In genomic region chr4:98743906-98744210, GRCm38 (mm10) we compare ENCODE assay signal across 13 mouse cellular contexts. TPM values are rescaled to one million over a fixed set of nuclear protein-coding genes. Genes with fewer than 3 reads are reported as not detected.
DNase-seq lines count a peak whose midpoint lies in the region; ATAC-seq lines count a peak whose summit lies in the region.
"Had no signal": no experiment of that assay in that cellular context is flagged by ENCODE, and none has a peak within 500 bp of the region (broad histone marks: within the 10 kb centered on the region; RNA-seq: fewer than 3 reads in every experiment).

No protein-coding gene starts in this region.

- H3K36me3 ChIP-seq in kidney, embryonic 15.5 days = no peaks in the 10 kb centered on the region
- H3K36me3 ChIP-seq in embryonic facial prominence, embryonic 11.5 days (replicated peaks; ENCODE audit: control insufficient read depth, insufficient read depth, low read depth, low read length) = no peaks in the 10 kb centered on the region
- H3K36me3 ChIP-seq in neural tube, embryonic 15.5 days = no peaks in the 10 kb centered on the region
- H3K36me3 ChIP-seq: liver, embryonic 12.5 days; midbrain, embryonic 12.5 days had no signal

- H3K4me3 ChIP-seq in kidney, embryonic 15.5 days (replicated peaks) = no peak overlapping the region
- no peak overlapping the region for H3K4me3 ChIP-seq in embryonic facial prominence, embryonic 11.5 days (ENCODE audit: low read depth, low read length)
- no peak overlapping the region for H3K4me3 ChIP-seq in neural tube, embryonic 15.5 days (replicated peaks)
- H3K4me3 ChIP-seq: liver, embryonic 12.5 days; midbrain, embryonic 12.5 days had no signal

- 21% methylated on average over 7 of the region's 7 CpGs for WGBS in kidney, embryonic 15.5 days
- WGBS in embryonic facial prominence, embryonic 11.5 days = 17% methylated on average over 7 of the region's 7 CpGs
- WGBS in neural tube, embryonic 15.5 days = 30% methylated on average over 7 of the region's 7 CpGs

- no peaks in the 10 kb centered on the region for H3K9me3 ChIP-seq in kidney, embryonic 15.5 days (replicated peaks)
- H3K9me3 ChIP-seq in embryonic facial prominence, embryonic 11.5 days (replicated peaks; ENCODE audit: control insufficient read depth, low read length) = no peaks in the 10 kb centered on the region
- no peaks in the 10 kb centered on the region for H3K9me3 ChIP-seq in neural tube, embryonic 15.5 days (replicated peaks)
- H3K9me3 ChIP-seq: liver, embryonic 12.5 days; midbrain, embryonic 12.5 days had no signal

- H3K27ac ChIP-seq in kidney, embryonic 15.5 days = peak overlapping the region; percentile 63
- H3K27ac ChIP-seq in embryonic facial prominence, embryonic 11.5 days (replicated peaks; ENCODE audit: low read depth, low read length) = no peak overlapping the region
- H3K27ac ChIP-seq in neural tube, embryonic 15.5 days (replicated peaks) = peak overlapping the region; percentile 51; the same call in 1 of the 2 replicates
- H3K27ac ChIP-seq: liver, embryonic 12.5 days; midbrain, embryonic 12.5 days had no signal

- no peak overlapping the region for H3K4me2 ChIP-seq in kidney, embryonic 15.5 days
- H3K4me2 ChIP-seq in embryonic facial prominence, embryonic 11.5 days (ENCODE audit: low read depth, low read length) = no peak overlapping the region
- no peak overlapping the region for H3K4me2 ChIP-seq in neural tube, embryonic 15.5 days
- H3K4me2 ChIP-seq: liver, embryonic 12.5 days; midbrain, embryonic 12.5 days had no signal

- peaks cover 14% of the 10 kb centered on the region for H3K4me1 ChIP-seq in kidney, embryonic 15.5 days
- no peaks in the 10 kb centered on the region for H3K4me1 ChIP-seq in embryonic facial prominence, embryonic 11.5 days (ENCODE audit: control insufficient read depth, insufficient read depth, low read length)
- peaks cover 10% of the 10 kb centered on the region for H3K4me1 ChIP-seq in neural tube, embryonic 15.5 days
- H3K4me1 ChIP-seq: liver, embryonic 12.5 days; midbrain, embryonic 12.5 days had no signal

- H3K9ac ChIP-seq in kidney, embryonic 15.5 days = no peak overlapping the region
- H3K9ac ChIP-seq in embryonic facial prominence, embryonic 11.5 days (replicated peaks; ENCODE audit: low read length) = no peak overlapping the region
- no peak overlapping the region for H3K9ac ChIP-seq in neural tube, embryonic 15.5 days (replicated peaks)
- H3K9ac ChIP-seq: liver, embryonic 12.5 days; midbrain, embryonic 12.5 days had no signal

- DNase-seq in kidney, adult 11 months = no peak
- peak; percentile 55 for DNase-seq in ovary, postnatal 36 days (ENCODE audit: low spot score)
- DNase-seq in ovary, postnatal 10 days (ENCODE audit: low spot score) = no peak
- DNase-seq in embryonic facial prominence, embryonic 11.5 days (ENCODE audit: low spot score) = peak; percentile 62
- no peak for DNase-seq in frontal cortex, postnatal 10 days (ENCODE audit: low spot score in 2 of 2)
- DNase-seq in heart, postnatal 14 days = no peak
- DNase-seq: right cerebral cortex, postnatal 4 days had no signal

- no peaks in the 10 kb centered on the region for H3K27me3 ChIP-seq in kidney, embryonic 15.5 days
- no peaks in the 10 kb centered on the region for H3K27me3 ChIP-seq in embryonic facial prominence, embryonic 11.5 days (ENCODE audit: control insufficient read depth, insufficient read depth, low read length)
- no peaks in the 10 kb centered on the region for H3K27me3 ChIP-seq in neural tube, embryonic 15.5 days (replicated peaks)
- H3K27me3 ChIP-seq: liver, embryonic 12.5 days; midbrain, embryonic 12.5 days had no signal

- ATAC-seq in kidney, embryonic 15.5 days (replicated peaks; ENCODE audit: low FRiP score) = peak; percentile 69
- ATAC-seq in embryonic facial prominence, embryonic 11.5 days (replicated peaks; ENCODE audit: insufficient number of reproducible peaks, low FRiP score, low TSS enrichment, low read depth) = no peak
- no peak for ATAC-seq in neural tube, embryonic 15.5 days (ENCODE audit: low FRiP score)
- ATAC-seq: liver, embryonic 12.5 days had no signal

- intact Hi-C loops in heart, postnatal 14 days (cut with DNase I) = no loop called here

RNA-seq across cellular contexts. Expression of gene L1td1, which starts 17.3 kb away (rescaled TPM):
- 0.13 and 1.2 TPM in 2 replicates for polyA plus RNA-seq in kidney, embryonic 15.5 days (2015; fragmentation: Nextera tagmentation; extraction: Ambion mirVana)
- polyA plus RNA-seq in embryonic facial prominence, embryonic 11.5 days (2014; fragmentation: Nextera tagmentation; extraction: Ambion mirVana) = 0.24 and 0.32 TPM in 2 replicates
- 0.08 TPM in 1 of 2 replicates, not detected in the other for polyA plus RNA-seq in neural tube, embryonic 15.5 days (2015; fragmentation: Nextera tagmentation; extraction: Ambion mirVana)
- total RNA-seq in heart, postnatal 14 days (2021) = not detected
- total RNA-seq: heart, adult 8-10 months had no signal
- polyA plus RNA-seq: liver, embryonic 12.5 days; neural tube, embryonic 14.5 days had no signal

Comparison
In these comparisons a context has a peak if more than half of its experiments do, and no peak if none do; other contexts are left out.
1. DNase-seq: peak in ovary, postnatal 36 days (single experiment) and embryonic facial prominence, embryonic 11.5 days (single experiment); none in kidney, adult 11 months (single experiment), ovary, postnatal 10 days (single experiment), frontal cortex, postnatal 10 days (0 of 2) and heart, postnatal 14 days (0 of 2).